Mouse (Mus musculus) bone marrow macrophage, adult 2 months (primary cell): ENCODE measurements around the gene 9630041A04Rik.

Experiments
- CTCF ChIP-seq: IDR thresholded peaks from 2 replicates; pipeline ENCODE4 v1.5.1; 2012; ENCODE audit warnings: low read depth, mild to moderate bottlenecking, low read length, moderate library complexity
- POLR2A ChIP-seq: IDR thresholded peaks from 2 replicates; pipeline ENCODE4 v1.6.1; 2012; ENCODE audit warnings: mild to moderate bottlenecking, low read depth, low read length, borderline replicate concordance

- TF ChIP-seq CTCF (no peak), POLR2A (no peak)
Observed at GRCm38 (mm10) chr9:101883295-101883694, 21.7 kb downstream of the 9630041A04Rik start.
